Mouse (Mus musculus): ENCODE data around the gene Gm20388.

DNA sequence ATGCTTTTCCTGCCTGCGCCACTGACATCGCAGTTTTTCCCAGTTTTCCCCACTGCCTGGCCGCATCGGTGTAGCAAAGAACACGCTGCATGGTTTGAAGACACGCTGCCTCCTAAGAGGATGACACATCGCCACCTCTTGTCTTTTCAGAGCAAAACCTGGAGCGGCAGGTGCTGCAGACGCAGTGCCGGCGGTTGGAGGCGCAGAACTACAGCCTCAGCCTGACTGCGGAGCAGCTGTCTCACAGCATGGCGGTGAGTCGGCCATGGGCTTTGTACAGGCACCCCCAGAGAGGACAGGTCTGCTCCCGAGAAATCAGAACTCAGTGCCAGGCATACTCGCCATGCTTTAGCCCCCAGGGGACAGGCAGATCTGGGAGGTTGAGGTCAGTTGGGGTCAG, 667.2 kb downstream of the Gm20388 start:
- TF ChIP-seq CTCF (IDR thresholded peaks at IDR 0.05; ENCODE audit: control insufficient read depth, insufficient read depth, low read length) (no peak), POLR2A (IDR thresholded peaks at IDR 0.05; ENCODE audit: borderline replicate concordance, control insufficient read depth, low read depth, low read length) (no peak)

All from bone marrow, adult 2 months (tissue).